Mouse (Mus musculus) heart, postnatal 4 days (tissue): ENCODE results near the gene Ufd1. TPM values are rescaled to one million over a fixed set of nuclear protein-coding genes. Genes with fewer than 3 reads are reported as not detected.
"Not testable (repeated sequence)": the region's sequence is repeated elsewhere in the genome, so short reads cannot be mapped to it uniquely, and the experiment has no call there.

Experiments used
- DNase-seq: peaks from one replicate; pipeline ENCODE4 v3.0.0; 2021
- total RNA-seq, 2 experiments: library from RNA; stranded (reverse); gene quantifications; 2 replicates each; pipeline ENCODE4 v1.2.3; 2021

The Ufd1 gene
- total RNA-seq, 2 experiments from 2014 or later = 73.1 to 76.0 TPM

- DNase-seq = no peak
These were observed 547 bp upstream of the Ufd1 start for GRCm38 (mm10) chr16:18811032-18811431.

GRCm38 (mm10) chr16:18812385-18812910, 869 bp downstream of the Ufd1 start:
- no peak for DNase-seq

GRCm38 (mm10) chr16:18822356-18822755, 10.8 kb downstream of the Ufd1 start:
- DNase-seq = no peak

GRCm38 (mm10) chr16:18822925-18823324, 11.3 kb downstream of the Ufd1 start:
- DNase-seq = no peak

GRCm38 (mm10) chr16:18828630-18829029, 17.1 kb downstream of the Ufd1 start:
- no peak for DNase-seq

GRCm38 (mm10) chr16:18829102-18829501, 17.5 kb downstream of the Ufd1 start:
- DNase-seq = no peak

- DNase-seq = no peak
These were observed 21.9 kb downstream of the Ufd1 start for GRCm38 (mm10) chr16:18833486-18833885.

- DNase-seq = no peak
These were observed 24.5 kb downstream of the Ufd1 start for GRCm38 (mm10) chr16:18836073-18836467.

- peak; percentile 96 for DNase-seq
These were observed 25.1 kb downstream of the Ufd1 start, which contains the start of the genes 2510002D24Rik and Gm28539 for GRCm38 (mm10) chr16:18836468-18837208. 2510002D24Rik (plus strand) TSS chr16:18836578. Gm28539 (plus strand) TSS chr16:18836584.

- peak; percentile 21 for DNase-seq
These were observed 26.8 kb downstream of the Ufd1 start for GRCm38 (mm10) chr16:18838346-18838745.

GRCm38 (mm10) chr16:18846301-18846820, 34.8 kb downstream of the Ufd1 start:
- DNase-seq = no peak

- not testable (repeated sequence) for DNase-seq
These were observed 38.1 kb downstream of the Ufd1 start for GRCm38 (mm10) chr16:18849521-18850190.

- DNase-seq = peak; percentile 44
These were observed 47.0 kb downstream of the Ufd1 start for GRCm38 (mm10) chr16:18858551-18858950.

GRCm38 (mm10) chr16:18860186-18860585, 48.6 kb downstream of the Ufd1 start:
- peak; percentile 35 for DNase-seq

GRCm38 (mm10) chr16:18870495-18870894, 58.9 kb downstream of the Ufd1 start:
- not testable (repeated sequence) for DNase-seq

GRCm38 (mm10) chr16:18876091-18876441, 64.5 kb downstream of the Ufd1 start:
- no peak for DNase-seq

- DNase-seq = peak; percentile 95
These were observed 65.1 kb downstream of the Ufd1 start, which contains the start of the genes Mrpl40 and Hira for GRCm38 (mm10) chr16:18876442-18877308. Mrpl40 (minus strand) TSS chr16:18876862. Hira (plus strand) TSS chr16:18877037.

GRCm38 (mm10) chr16:18877386-18878090, 66.0 kb downstream of the Ufd1 start:
- peak; percentile 48 for DNase-seq

GRCm38 (mm10) chr16:18878091-18878720, 66.6 kb downstream of the Ufd1 start:
- no peak for DNase-seq

GRCm38 (mm10) chr16:18884044-18884443, 72.5 kb downstream of the Ufd1 start:
- no peak for DNase-seq
